Mouse (Mus musculus) bone marrow macrophage, adult 2 months (primary cell): ENCODE data around the gene Uhrf1bp1.

Experiments used
- CTCF ChIP-seq: IDR thresholded peaks from 2 replicates; pipeline ENCODE4 v1.5.1; 2012; ENCODE audit warnings: low read depth, mild to moderate bottlenecking, low read length, moderate library complexity
- POLR2A ChIP-seq: IDR thresholded peaks from 2 replicates; pipeline ENCODE4 v1.6.1; 2012; ENCODE audit warnings: mild to moderate bottlenecking, low read depth, low read length, borderline replicate concordance

- TF ChIP-seq POLR2A (no peak), CTCF (no peak)
Measured at GRCm38 (mm10) chr17:27907512-27908205, 51.4 kb downstream of the Uhrf1bp1 start.
